Mouse (Mus musculus) heart, postnatal 0 days (tissue): ENCODE data around the gene Tanc1.

Experiments
- CTCF ChIP-seq: IDR thresholded peaks from 2 replicates; pipeline ENCODE4 v1.5.1; 2016; ENCODE audit warnings: antibody characterized with exemption, control low read depth, low read depth
- EP300 ChIP-seq: IDR thresholded peaks from 2 replicates; pipeline ENCODE4 v1.6.1; 2016; ENCODE audit warnings: antibody characterized with exemption, low read depth

DNA sequence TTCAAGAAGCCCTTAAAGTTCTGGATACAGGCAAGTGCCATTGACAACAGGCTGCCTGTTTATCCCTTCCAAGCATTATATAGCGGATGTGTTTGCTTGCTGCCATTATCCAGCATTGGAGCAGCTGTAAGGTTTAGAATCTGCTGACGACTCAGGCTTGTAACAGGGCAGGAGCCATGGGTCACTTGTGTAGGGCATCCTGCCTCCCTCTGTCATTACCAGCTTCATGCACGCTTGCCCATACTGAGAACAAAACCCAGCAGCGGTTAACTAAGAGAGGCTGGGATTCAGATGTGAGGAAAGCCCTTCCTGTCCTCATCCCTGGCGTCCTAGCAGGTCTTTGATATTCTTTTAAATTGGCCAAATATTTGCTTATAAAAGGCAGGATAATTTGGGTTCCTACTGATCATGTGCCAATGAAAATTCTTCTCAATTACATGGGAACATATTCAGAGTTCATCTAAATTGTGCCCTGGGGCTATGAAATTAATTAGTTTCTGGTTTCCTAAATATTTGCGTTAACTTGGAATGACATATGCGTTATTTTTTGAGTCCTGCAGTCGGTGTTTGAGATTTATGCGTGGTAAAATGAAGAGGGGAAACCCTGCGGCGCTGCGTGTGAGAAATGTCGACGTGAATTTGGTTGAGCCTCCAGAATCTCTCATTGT, 113.8 kb downstream of the Tanc1 start:
- TF ChIP-seq CTCF: no peak
- TF ChIP-seq EP300: no peak
